Mouse (Mus musculus): ENCODE results near the gene Eif2b3.

DNA sequence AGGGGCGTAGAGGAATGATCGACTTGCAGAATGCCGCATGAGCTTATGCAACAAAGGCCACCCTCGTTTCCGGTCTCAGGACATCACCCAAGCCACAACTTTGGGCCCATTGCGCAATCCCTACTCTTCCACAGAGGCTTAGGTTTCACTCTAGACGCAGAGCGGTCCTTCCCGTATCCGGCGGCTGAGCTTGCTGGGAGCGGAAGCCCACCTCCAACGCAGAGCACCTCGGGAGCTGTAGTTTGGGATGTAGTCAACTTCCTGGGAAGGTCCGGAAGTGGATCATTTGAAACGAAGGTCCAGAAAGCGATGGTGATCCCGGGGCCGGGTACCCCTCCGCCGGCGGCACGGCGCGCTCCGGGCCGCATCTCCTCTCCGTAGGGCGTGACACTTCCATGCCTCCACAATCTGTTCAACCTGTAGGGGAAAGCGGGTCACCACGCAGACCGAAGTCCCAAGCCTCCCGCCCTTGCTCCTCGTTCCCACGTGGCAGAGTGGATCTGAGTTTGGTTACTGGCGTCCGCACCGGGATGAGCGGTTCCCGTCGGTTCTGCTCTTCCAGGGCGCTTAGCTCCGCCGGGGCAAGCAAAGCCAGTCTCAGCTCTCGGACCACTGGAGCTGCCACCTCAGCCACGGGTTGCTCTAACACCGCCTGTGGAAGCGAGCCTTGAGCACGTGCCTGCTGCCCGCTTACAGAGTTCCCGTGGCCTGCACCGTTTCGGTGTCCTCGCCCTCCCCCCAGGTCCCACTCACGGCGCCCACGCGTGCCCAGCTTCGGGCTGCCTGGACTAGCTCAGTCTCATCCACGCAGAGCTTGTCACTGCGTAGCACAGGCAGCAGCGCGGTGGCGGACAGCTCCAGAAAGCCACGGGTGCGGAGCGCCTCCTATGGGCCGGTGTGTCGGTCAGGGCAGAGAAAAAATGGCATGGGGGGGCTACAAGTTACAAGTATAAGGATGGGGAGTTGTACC lies 101.5 kb downstream of the Eif2b3 start:
- TF ChIP-seq MAFK (IDR thresholded peaks at IDR 0.05; ENCODE audit: insufficient replicate concordance, low read length) (0 out of 2 replicates have a peak, but pooled peaks have one; percentile 23), ZKSCAN1 (IDR thresholded peaks at IDR 0.05; ENCODE audit: borderline replicate concordance, low read depth, low read length) (no peak), JUND (conservative IDR thresholded peaks at IDR 0.05; ENCODE audit: low read depth, low read length) (0 out of 2 replicates have a peak, but pooled peaks have one; percentile 25), EP300 (IDR thresholded peaks at IDR 0.05; ENCODE audit: low read length) (peak; percentile 29; the same call in 1 of the 2 replicates), RCOR1 (conservative IDR thresholded peaks at IDR 0.05; ENCODE audit: low read depth, low read length) (no peak), MEF2A (IDR thresholded peaks at IDR 0.05; ENCODE audit: borderline replicate concordance, low read depth, low read length) (peak; percentile 81), RAD21 (IDR thresholded peaks at IDR 0.05; ENCODE audit: low read depth, low read length) (peak; percentile 62), SIN3A (IDR thresholded peaks at IDR 0.05; ENCODE audit: low read length) (peak; percentile 95; the same call in 1 of the 2 replicates), ZC3H11A (IDR thresholded peaks at IDR 0.05; ENCODE audit: low read depth, low read length) (no peak), CTCF (conservative IDR thresholded peaks at IDR 0.05 in 1 of 2, IDR thresholded peaks at IDR 0.05 in 1 of 2; ENCODE audit: low read depth in 2 of 2, low read length in 2 of 2) (peak; percentile 26 to 85; a peak in 2 of 4 replicates), MXI1 (IDR thresholded peaks at IDR 0.05; ENCODE audit: low read depth, low read length) (peak; percentile 77), HCFC1 (IDR thresholded peaks at IDR 0.05; ENCODE audit: low read depth, low read length) (peak; percentile 99)
